Mouse (Mus musculus): ENCODE measurements around the gene Rfx2. TPM values are rescaled to one million over a fixed set of nuclear protein-coding genes. Genes with fewer than 3 reads are reported as not detected.
A peak's percentile ranks its signal among the peaks of the same experiment; 100 is the strongest.

Gene Rfx2
- total and polyA plus RNA-seq, 3 experiments, result 3.9 to 36.4 (median 27.9) TPM

DNA sequence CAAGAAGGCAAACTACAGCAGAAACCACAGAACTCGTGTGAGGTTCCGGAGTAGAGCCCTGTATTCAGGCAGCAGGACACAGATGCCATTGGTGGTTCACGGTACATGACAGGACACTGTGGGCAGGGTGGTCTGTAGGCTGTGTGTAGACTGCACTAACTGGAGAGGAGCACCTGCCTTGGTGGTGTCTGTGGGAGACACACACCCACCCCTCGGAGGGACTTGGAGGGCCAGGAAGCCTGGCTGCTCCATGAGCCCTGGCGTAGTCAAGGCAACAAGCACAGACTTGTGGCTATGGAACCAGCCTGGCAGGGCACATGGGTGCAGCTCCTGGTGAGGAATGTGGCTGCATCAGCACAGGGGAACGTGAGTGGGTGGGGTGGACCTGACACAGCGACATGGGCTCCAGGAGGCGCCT lies 11.1 kb downstream of the Rfx2 start:
- no peak for DNase-seq (ENCODE audit: low spot score)
- no peaks in the 10 kb centered on the region for H3K27me3 ChIP-seq (ENCODE audit: insufficient read depth, low read length)
- H3K4me1 ChIP-seq (ENCODE audit: insufficient read depth, low read depth, low read length), result peaks cover 50% of the 10 kb centered on the region
- TF ChIP-seq POLR2AphosphoS5 (IDR thresholded peaks at IDR 0.05; ENCODE audit: insufficient replicate concordance, low read depth, low read length), result no peak
- TF ChIP-seq GATA2 (IDR thresholded peaks at IDR 0.05; ENCODE audit: borderline replicate concordance, low read depth, low read length), result no peak
- TF ChIP-seq CTCF (IDR thresholded peaks at IDR 0.05; ENCODE audit: low read depth, low read length), result no peak
- no peak for TF ChIP-seq GATA1 (IDR thresholded peaks at IDR 0.05; ENCODE audit: borderline replicate concordance, low read length)
- TF ChIP-seq TAL1 (conservative IDR thresholded peaks at IDR 0.05; ENCODE audit: low read depth, low read length), result no peak
- H3K36me3 ChIP-seq (replicated peaks), result peaks cover 71% of the 10 kb centered on the region
- no peaks in the 10 kb centered on the region for H3K9me3 ChIP-seq (replicated peaks)
- ATAC-seq (ENCODE audit: extremely low read depth, insufficient number of reproducible peaks, low FRiP score, poor library complexity, severe bottlenecking), result no peak
- no peak overlapping the region for H3K4me3 ChIP-seq (ENCODE audit: low read depth, low read length)

DNA sequence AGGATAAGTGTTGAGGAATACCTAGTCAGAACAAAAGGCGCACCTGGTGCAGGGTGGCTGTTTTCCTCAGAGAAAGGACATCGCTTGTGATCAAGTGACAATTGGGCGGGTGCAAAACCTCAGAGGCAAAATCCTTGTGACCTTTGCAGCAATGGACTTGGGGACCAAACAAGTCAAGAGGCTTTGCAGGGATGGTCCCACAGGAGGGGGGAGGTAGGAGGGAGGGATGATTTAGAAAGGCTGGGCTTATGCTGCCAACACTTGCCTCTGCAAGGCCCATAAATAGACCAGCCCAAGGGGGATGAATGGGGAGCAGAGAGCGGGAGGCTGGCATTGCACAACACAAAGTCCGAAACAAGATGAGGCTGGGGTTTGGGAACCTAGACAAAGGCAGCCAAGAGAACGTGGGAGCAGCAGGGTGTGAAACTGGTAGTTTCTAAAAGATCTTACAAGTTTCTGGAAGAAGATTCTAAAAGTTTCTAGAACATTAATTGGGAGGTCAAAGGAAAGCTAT lies 11.7 kb downstream of the Rfx2 start:
- no peak for ATAC-seq (ENCODE audit: extremely low read depth, insufficient number of reproducible peaks, low FRiP score, poor library complexity, severe bottlenecking)
- H3K4me1 ChIP-seq (ENCODE audit: insufficient read depth, low read depth, low read length), result peaks cover 45% of the 10 kb centered on the region
- TF ChIP-seq CTCF (IDR thresholded peaks at IDR 0.05; ENCODE audit: low read depth, low read length) (no peak), GATA1 (IDR thresholded peaks at IDR 0.05; ENCODE audit: borderline replicate concordance, low read length) (no peak), GATA2 (IDR thresholded peaks at IDR 0.05; ENCODE audit: borderline replicate concordance, low read depth, low read length) (no peak), POLR2AphosphoS5 (IDR thresholded peaks at IDR 0.05; ENCODE audit: insufficient replicate concordance, low read depth, low read length) (no peak), TAL1 (conservative IDR thresholded peaks at IDR 0.05; ENCODE audit: low read depth, low read length) (no peak)

DNA sequence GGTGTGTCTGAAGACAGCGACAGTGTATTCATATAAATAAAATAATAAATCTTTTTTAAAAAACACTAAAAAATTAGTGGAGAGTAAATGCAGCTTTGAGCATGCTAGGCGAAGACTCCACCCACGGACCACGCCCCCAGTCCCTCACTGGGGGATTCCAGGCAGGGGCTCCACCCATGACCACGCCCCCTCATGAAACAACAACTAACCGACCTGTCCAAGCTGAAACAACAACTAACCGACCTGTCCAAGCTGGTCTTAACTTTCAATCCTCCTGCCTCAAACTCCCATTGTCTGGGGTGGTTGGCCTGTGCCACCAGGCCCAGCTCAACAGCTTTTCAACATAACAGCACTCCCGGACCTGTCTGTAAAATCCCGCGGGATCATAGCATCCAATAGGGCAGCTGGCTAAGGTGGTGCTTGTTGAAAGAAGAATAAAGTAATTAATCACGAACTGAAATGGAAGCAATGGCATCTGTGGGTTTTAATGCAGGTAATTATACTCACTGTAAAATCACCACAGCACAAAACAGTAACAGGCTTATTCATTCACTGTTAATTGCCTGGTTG lies 12.7 kb downstream of the Rfx2 start:
- ATAC-seq (ENCODE audit: extremely low read depth, insufficient number of reproducible peaks, low FRiP score, poor library complexity, severe bottlenecking) (no peak), DNase-seq (ENCODE audit: low spot score) (no peak)
- Histone ChIP-seq H3K9me3 (replicated peaks) (no peaks in the 10 kb centered on the region), H3K27me3 (ENCODE audit: insufficient read depth, low read length) (no peaks in the 10 kb centered on the region), H3K4me3 (ENCODE audit: low read depth, low read length) (no peak overlapping the region; the same call in 1 of the 2 replicates), H3K36me3 (replicated peaks) (peaks cover 60% of the 10 kb centered on the region), H3K4me1 (ENCODE audit: insufficient read depth, low read depth, low read length) (peaks cover 44% of the 10 kb centered on the region)
- TF ChIP-seq GATA2 (IDR thresholded peaks at IDR 0.05; ENCODE audit: borderline replicate concordance, low read depth, low read length), result no peak
- no peak for TF ChIP-seq CTCF (IDR thresholded peaks at IDR 0.05; ENCODE audit: low read depth, low read length)
- TF ChIP-seq TAL1 (conservative IDR thresholded peaks at IDR 0.05; ENCODE audit: low read depth, low read length), result no peak
- no peak for TF ChIP-seq POLR2AphosphoS5 (IDR thresholded peaks at IDR 0.05; ENCODE audit: insufficient replicate concordance, low read depth, low read length)
- no peak for TF ChIP-seq GATA1 (IDR thresholded peaks at IDR 0.05; ENCODE audit: borderline replicate concordance, low read length)

More for the DNA sequence above, 11.7 kb downstream of the Rfx2 start:
- no peaks in the 10 kb centered on the region for H3K9me3 ChIP-seq (replicated peaks)
- no peaks in the 10 kb centered on the region for H3K27me3 ChIP-seq (ENCODE audit: insufficient read depth, low read length)
- H3K36me3 ChIP-seq (replicated peaks), result peaks cover 65% of the 10 kb centered on the region
- DNase-seq (ENCODE audit: low spot score), result no peak
- H3K4me3 ChIP-seq (ENCODE audit: low read depth, low read length), result no peak overlapping the region

DNA sequence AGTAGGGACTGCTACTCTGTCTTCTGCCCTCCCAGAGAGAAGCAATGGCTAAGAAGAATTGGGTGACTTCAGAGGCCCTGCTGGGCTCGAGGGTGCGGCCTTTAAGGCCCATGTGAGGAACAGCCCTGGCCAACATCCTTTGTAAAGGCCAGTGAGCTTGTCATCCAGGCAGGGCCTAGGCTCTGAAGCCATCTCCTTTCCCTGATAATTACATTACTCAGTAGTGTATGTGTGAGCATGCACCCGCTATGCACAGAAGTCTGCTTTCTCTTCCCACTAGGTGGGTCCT lies 15.8 kb downstream of the Rfx2 start:
- TF ChIP-seq GATA1 (IDR thresholded peaks at IDR 0.05; ENCODE audit: borderline replicate concordance, low read length) (no peak), TAL1 (conservative IDR thresholded peaks at IDR 0.05; ENCODE audit: low read depth, low read length) (no peak), CTCF (IDR thresholded peaks at IDR 0.05; ENCODE audit: low read depth, low read length) (no peak), GATA2 (IDR thresholded peaks at IDR 0.05; ENCODE audit: borderline replicate concordance, low read depth, low read length) (no peak), POLR2AphosphoS5 (IDR thresholded peaks at IDR 0.05; ENCODE audit: insufficient replicate concordance, low read depth, low read length) (no peak)
- Histone ChIP-seq H3K9me3 (replicated peaks) (no peaks in the 10 kb centered on the region), H3K27me3 (ENCODE audit: insufficient read depth, low read length) (no peaks in the 10 kb centered on the region), H3K4me3 (ENCODE audit: low read depth, low read length) (no peak overlapping the region), H3K4me1 (ENCODE audit: insufficient read depth, low read depth, low read length) (peaks cover 55% of the 10 kb centered on the region), H3K36me3 (replicated peaks) (peaks cover 62% of the 10 kb centered on the region)
- no peak for DNase-seq (ENCODE audit: low spot score)
- no peak for ATAC-seq (ENCODE audit: extremely low read depth, insufficient number of reproducible peaks, low FRiP score, poor library complexity, severe bottlenecking)

DNA sequence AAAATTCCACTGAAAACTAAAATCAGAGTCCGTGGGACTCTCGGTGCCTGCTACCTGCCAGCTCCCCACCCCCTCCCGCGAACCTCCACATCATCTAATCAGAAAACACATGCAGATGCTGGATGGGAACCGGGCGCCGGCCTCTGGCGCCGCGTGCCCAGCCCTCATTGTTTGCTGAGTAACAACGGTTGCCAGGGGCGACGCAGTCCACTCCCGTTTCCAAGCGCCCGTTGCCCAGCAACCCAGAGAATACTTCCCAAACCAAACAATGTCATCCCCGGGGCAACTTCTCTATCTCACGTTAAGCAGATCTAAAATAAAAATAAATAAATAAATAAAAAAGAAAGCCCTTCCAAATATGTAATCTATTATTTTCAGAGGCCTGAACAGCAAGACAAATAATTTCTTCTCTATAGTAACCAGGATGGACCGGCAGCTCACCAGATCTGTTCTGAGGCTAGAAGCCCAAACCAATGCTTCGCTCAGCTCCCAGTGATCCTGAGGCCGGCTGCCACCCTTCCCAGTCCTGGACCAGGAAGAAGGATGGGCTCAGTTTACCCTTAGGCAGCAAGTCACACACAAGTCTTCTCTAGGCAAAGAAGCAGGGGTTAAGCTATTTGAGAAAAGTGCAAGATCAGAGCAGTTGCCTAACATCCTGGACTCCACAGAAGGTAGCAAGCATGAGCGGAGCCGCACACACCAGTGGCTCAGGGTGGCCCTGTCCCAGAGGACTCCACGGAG lies 16.3 kb downstream of the Rfx2 start:
- H3K36me3 ChIP-seq (replicated peaks), result peaks cover 62% of the 10 kb centered on the region
- DNase-seq (ENCODE audit: low spot score) (no peak), ATAC-seq (ENCODE audit: extremely low read depth, insufficient number of reproducible peaks, low FRiP score, poor library complexity, severe bottlenecking) (no peak)
- H3K27me3 ChIP-seq (ENCODE audit: insufficient read depth, low read length), result no peaks in the 10 kb centered on the region
- no peaks in the 10 kb centered on the region for H3K9me3 ChIP-seq (replicated peaks)
- TF ChIP-seq CTCF (IDR thresholded peaks at IDR 0.05; ENCODE audit: low read depth, low read length) (no peak), TAL1 (conservative IDR thresholded peaks at IDR 0.05; ENCODE audit: low read depth, low read length) (no peak), GATA1 (IDR thresholded peaks at IDR 0.05; ENCODE audit: borderline replicate concordance, low read length) (no peak), POLR2AphosphoS5 (IDR thresholded peaks at IDR 0.05; ENCODE audit: insufficient replicate concordance, low read depth, low read length) (no peak), GATA2 (IDR thresholded peaks at IDR 0.05; ENCODE audit: borderline replicate concordance, low read depth, low read length) (no peak)
- peaks cover 55% of the 10 kb centered on the region for H3K4me1 ChIP-seq (ENCODE audit: insufficient read depth, low read depth, low read length)
- H3K4me3 ChIP-seq (ENCODE audit: low read depth, low read length), result no peak overlapping the region

DNA sequence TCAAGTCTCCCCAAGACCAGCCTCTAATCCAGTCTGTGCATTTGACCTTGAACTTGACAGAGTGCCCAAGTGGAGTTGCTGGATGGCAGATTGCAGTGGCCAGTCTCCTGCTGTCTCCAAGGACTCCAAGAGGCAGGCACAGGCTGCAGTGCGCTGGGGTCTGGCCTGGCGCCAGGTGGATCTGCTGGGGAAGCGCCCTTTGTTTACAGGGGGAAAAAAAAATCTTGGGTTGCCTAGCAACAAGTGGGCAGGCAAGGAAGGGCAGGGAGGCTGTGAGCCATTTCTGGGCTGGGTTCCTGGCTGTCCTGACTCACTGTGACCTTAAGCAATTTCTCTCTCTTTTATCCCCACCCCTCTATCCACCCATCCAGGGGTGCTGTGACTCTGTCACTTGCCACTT lies 20.6 kb downstream of the Rfx2 start:
- no peaks in the 10 kb centered on the region for H3K27me3 ChIP-seq (ENCODE audit: insufficient read depth, low read length)
- peaks cover 74% of the 10 kb centered on the region for H3K36me3 ChIP-seq (replicated peaks)
- DNase-seq (ENCODE audit: low spot score) (peak; percentile 40), ATAC-seq (ENCODE audit: extremely low read depth, insufficient number of reproducible peaks, low FRiP score, poor library complexity, severe bottlenecking) (no peak)
- no peak for TF ChIP-seq GATA1 (IDR thresholded peaks at IDR 0.05; ENCODE audit: borderline replicate concordance, low read length)
- no peak for TF ChIP-seq TAL1 (conservative IDR thresholded peaks at IDR 0.05; ENCODE audit: low read depth, low read length)
- TF ChIP-seq GATA2 (IDR thresholded peaks at IDR 0.05; ENCODE audit: borderline replicate concordance, low read depth, low read length), result no peak
- no peak for TF ChIP-seq POLR2AphosphoS5 (IDR thresholded peaks at IDR 0.05; ENCODE audit: insufficient replicate concordance, low read depth, low read length)
- no peak for TF ChIP-seq CTCF (IDR thresholded peaks at IDR 0.05; ENCODE audit: low read depth, low read length)
- peaks cover 45% of the 10 kb centered on the region for H3K4me1 ChIP-seq (ENCODE audit: insufficient read depth, low read depth, low read length)
- H3K4me3 ChIP-seq (ENCODE audit: low read depth, low read length), result no peak overlapping the region
- H3K9me3 ChIP-seq (replicated peaks), result no peaks in the 10 kb centered on the region
